Mouse (Mus musculus): Measurements from ENCODE around the gene Anapc15. TPM values are rescaled to one million over a fixed set of nuclear protein-coding genes. Genes with fewer than 3 reads are reported as not detected.

The Anapc15 gene
- polyA plus RNA-seq (2012; ENCODE audit: low replicate concordance), result 42.3 and 54.1 TPM in 2 replicates

DNA sequence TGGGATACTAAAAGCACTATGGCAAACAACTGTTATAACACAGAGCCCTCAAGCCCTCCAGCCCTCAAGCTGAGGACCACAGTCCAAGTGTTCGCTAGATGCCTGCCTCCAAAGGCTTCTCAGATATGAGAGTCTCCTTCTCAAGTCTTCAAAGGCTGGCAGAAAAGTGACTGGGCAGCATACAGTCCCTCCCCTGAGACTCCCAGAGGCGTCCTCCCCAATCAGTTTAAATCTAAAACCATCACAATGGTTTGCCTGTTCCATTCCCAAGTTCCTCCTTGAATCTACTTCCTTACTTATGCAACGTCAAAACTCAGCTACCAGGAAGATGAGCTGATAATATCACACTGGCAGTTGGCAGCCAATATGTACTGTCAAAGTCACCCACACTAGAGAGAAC, at the start of gene Anapc15:
Anapc15 (plus strand) TSS at position 301 of the 400 bp plus-strand sequence.

GRCm38 (mm10) chr7:101817861-101818401, 45.6 kb upstream of the Anapc15 start, which contains the start of gene Phox2a:
Phox2a (plus strand) TSS chr7:101818313.

GRCm38 (mm10) chr7:101837606-101838471, 25.7 kb upstream of the Anapc15 start, which contains the start of gene Inppl1:
Inppl1 (minus strand) TSS chr7:101838229.

DNA sequence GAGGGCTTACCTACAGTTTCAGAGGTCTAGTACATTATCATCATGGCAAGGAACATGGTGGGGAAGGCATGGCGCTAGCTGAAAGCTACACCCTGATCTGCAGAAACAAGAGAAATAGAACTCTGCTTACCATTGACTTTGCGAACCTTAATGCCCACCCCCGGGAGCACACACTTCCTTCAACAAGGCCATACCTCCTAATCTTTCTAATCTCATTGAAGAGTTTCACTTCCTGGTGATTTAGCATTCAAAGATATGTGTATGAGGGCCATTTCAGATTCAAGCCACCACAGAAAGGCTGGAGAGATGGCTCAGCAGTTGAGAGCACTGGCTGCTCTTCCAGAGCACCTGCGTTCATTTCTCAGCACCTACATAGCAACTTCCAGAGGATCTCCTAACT, 6.4 kb upstream of the Anapc15 start, which contains the start of gene Folr2:
Folr2 (minus strand) TSS at position 101 of the 400 bp plus-strand sequence.

GRCm38 (mm10) chr7:101870629-101871028, 7.1 kb downstream of the Anapc15 start, which contains the start of gene Folr1:
Folr1 (minus strand) TSS chr7:101870788.

GRCm38 (mm10) chr7:101905561-101906286, 42.2 kb downstream of the Anapc15 start, which contains the start of gene Lamtor1:
Lamtor1 (plus strand) TSS chr7:101905904.

GRCm38 (mm10) chr7:101906287-101906681, 42.8 kb downstream of the Anapc15 start, which contains the start of gene Tomt:
Tomt (minus strand) TSS chr7:101906359.

DNA sequence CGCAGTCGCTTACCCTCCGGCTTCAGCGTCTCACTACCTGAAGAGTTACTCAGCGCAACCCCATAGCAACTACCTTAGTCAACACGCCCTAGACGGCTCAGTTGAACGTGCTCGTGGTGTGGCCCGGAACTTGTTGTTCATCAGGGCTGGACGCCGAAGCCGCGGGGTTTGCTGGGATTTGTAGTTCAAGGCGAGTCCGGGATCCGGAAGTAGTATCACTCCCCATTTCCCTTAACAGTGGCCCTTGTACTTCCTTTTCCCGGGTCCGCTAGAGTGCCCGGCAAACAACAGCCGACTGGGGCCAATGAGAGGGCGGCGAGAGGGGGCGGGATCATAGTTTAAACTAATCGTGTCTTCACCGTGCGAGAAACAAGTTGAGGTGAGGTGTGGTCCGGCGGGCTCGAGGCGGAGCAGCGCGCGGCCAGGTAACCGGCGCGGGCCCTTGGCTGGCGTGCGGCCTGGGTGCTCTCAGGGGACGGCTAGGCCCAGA, 70.3 kb downstream of the Anapc15 start, which contains the start of the genes Lrrc51 and Numa1:
Lrrc51 (minus strand) TSS at position 145 of the 490 bp plus-strand sequence.
Numa1 (plus strand) TSS at position 361 of the 490 bp plus-strand sequence.

Other genes starting within 250 kb of the Anapc15 start
- 17.1 and 46.2 TPM in 2 replicates for gene Clpb, start 200.1 kb upstream of the Anapc15 start, polyA plus RNA-seq (2012; ENCODE audit: low replicate concordance)
- gene Phox2a, start 45.4 kb upstream of the Anapc15 start, polyA plus RNA-seq (2012; ENCODE audit: low replicate concordance), result 0.10 and 0.22 TPM in 2 replicates
- gene Inppl1, start 25.5 kb upstream of the Anapc15 start, polyA plus RNA-seq (2012; ENCODE audit: low replicate concordance), result 126 and 174 TPM in 2 replicates
- gene Folr2, start 6.5 kb upstream of the Anapc15 start, polyA plus RNA-seq (2012; ENCODE audit: low replicate concordance), result not detected in 2 replicates
- 15.0 and 17.2 TPM in 2 replicates for gene Folr1, start 7.1 kb downstream of the Anapc15 start, polyA plus RNA-seq (2012; ENCODE audit: low replicate concordance)
- gene Lamtor1, start 42.2 kb downstream of the Anapc15 start, polyA plus RNA-seq (2012; ENCODE audit: low replicate concordance), result 131 and 178 TPM in 2 replicates
- not detected in 2 replicates for gene Tomt, start 42.6 kb downstream of the Anapc15 start, polyA plus RNA-seq (2012; ENCODE audit: low replicate concordance)
- gene Lrrc51, start 70.2 kb downstream of the Anapc15 start, polyA plus RNA-seq (2012; ENCODE audit: low replicate concordance), result not detected in 2 replicates
- gene Numa1, start 70.4 kb downstream of the Anapc15 start, polyA plus RNA-seq (2012; ENCODE audit: low replicate concordance), result 74.4 and 142 TPM in 2 replicates
- gene Il18bp, start 155.0 kb downstream of the Anapc15 start, polyA plus RNA-seq (2012; ENCODE audit: low replicate concordance), result 5.3 and 23.4 TPM in 2 replicates
- 0.57 and 3.2 TPM in 2 replicates for gene Rnf121, start 201.8 kb downstream of the Anapc15 start, polyA plus RNA-seq (2012; ENCODE audit: low replicate concordance)
- 13.5 and 17.2 TPM in 2 replicates for gene Xndc1, start 201.8 kb downstream of the Anapc15 start, polyA plus RNA-seq (2012; ENCODE audit: low replicate concordance)
- gene Xntrpc, start 202.0 kb downstream of the Anapc15 start, polyA plus RNA-seq (2012; ENCODE audit: low replicate concordance), result 0.64 TPM in 1 of 2 replicates, not detected in the other
- gene Trpc2, start 219.4 kb downstream of the Anapc15 start, polyA plus RNA-seq (2012; ENCODE audit: low replicate concordance), result 0.15 and 4.1 TPM in 2 replicates
- not detected in 2 replicates for gene Art1, start 238.0 kb downstream of the Anapc15 start, polyA plus RNA-seq (2012; ENCODE audit: low replicate concordance)
- gene Art5, start 245.8 kb downstream of the Anapc15 start, polyA plus RNA-seq (2012; ENCODE audit: low replicate concordance), result not detected in 2 replicates